Mouse (Mus musculus) monocyte, adult 2 months (primary cell): ENCODE measurements around the gene Defb9.
"Not testable (repeated sequence)": the region's sequence is repeated elsewhere in the genome, so short reads cannot be mapped to it uniquely, and the experiment has no call there.

Experiments
- DNase-seq, 2 experiments: peaks; one replicate each; pipeline ENCODE4 v3.0.0; 2022; ENCODE audit warnings: low spot score in 2 of 2, low read depth in 1 of 2

Defb9 gene

DNA sequence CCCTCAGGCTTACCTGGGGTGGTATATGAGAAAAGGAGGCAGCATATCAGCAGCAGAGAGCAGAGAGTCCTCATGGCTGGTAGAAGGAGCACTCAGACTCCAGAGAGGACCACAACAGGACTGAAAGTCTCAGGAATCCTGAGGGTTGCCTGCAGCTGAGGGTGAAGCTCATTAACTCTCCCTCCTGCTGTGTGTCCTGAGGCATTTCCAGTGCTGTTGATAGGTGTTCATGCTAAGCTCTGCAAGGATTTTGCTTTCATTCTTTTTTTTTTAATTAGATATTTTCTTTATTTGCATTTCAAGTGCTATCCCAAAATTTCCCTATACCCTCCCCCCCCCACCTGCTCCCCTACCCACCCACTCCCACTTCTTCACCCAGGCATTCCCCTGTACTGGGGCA, at the start of gene Defb9:
Defb9 (minus strand) TSS at position 101 of the 400 bp plus-strand sequence.
- not testable (repeated sequence) for DNase-seq

DNA sequence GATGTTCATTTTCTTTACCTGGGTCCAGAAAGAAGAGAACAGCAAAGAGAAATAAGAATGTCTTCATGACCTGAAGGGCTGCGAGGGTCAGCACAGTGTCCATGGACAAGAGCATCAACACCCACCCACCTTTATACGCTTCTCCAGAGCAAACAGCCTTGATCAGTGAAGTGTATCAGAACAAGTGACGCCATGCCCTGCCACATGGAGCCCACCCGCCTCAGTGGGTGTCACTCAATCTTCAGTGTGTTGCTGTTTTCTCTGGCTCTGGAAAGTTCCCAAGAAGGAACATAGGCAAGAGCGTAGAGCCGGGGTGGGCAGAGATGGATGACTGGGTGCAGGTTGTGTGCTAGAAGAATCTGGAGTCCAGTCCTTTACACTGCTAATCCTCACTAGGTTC, 47.4 kb upstream of the Defb9 start, which contains the start of gene Defb15:
Defb15 (minus strand) TSS at position 101 of the 400 bp plus-strand sequence.
- no peak for DNase-seq

DNA sequence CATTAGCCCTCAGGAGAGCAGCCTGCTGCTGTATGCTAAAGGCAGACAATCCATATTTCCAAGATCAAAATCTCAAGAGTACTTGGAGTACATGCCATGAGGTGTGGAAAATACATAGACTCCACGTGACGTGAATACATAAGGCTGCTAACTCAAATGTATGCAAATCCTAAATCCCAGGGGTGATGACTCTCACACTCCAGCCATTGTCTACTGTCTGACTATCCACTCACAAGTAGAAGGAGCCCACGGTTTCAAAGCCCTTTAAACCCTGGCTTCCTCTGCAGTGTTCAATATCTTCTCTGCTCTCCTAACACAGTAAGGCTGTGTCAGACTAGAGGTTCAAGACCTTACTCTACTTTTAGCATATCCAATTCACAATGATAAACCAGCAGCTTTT, 45.5 kb upstream of the Defb9 start:
- not testable (repeated sequence) for DNase-seq

DNA sequence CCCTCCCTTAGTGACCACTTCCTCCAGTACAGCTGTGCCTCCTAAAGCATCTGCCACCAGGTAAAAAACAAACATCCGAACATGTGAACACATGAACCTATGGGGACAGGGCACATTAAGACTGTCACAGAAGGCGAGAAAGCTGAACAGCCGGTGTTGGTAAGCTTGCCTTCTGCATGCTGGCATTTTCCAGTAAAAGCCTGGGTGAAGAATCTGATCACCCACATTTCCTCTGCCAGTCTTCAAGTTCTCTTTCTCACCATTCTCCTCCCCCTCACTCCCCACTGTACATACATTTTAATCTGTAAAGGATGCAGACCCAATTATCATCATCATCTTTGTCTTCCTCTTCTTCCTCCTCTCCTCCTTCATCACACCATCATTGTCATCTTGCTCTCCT, 30.4 kb upstream of the Defb9 start:
- no peak for DNase-seq

DNA sequence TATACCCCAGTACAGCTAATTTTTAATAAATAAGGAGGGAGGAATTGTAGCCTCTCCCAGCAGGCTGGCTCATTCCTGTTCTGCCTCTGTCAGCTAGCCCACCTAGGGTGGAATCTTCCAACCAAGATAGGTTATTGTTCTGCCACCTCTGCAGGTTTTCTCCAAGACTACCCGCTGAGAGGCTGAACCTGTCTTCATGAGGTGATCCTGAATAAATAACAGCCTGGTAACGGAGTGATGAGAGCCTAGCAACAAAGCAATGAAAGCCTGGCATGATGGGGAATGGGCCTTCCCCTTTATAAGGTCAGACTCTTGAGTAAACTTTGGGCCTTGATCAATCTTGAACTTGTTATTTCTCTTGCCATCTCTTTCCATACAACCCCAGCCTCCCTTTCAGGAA, 27.3 kb upstream of the Defb9 start:
- DNase-seq = no peak

DNA sequence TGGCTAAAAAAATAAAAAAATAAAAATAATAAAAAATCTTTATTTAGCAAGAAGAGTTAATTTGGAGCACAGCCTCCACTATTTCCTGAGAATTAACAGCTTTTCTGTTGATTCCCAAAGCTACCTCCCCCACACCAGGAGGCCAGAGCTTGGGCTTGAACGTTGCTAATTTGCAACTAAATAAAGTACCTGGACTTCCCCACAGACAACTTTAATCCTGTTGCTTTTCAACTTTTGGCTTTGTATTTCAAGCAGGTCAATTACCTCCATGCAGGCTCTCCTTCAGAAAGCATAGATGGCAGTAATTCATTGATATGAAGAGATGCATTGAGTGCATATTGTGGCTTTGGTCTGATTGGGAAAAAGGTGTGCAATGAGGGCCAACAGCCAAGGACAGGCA, 26.7 kb upstream of the Defb9 start:
- no peak for DNase-seq

DNA sequence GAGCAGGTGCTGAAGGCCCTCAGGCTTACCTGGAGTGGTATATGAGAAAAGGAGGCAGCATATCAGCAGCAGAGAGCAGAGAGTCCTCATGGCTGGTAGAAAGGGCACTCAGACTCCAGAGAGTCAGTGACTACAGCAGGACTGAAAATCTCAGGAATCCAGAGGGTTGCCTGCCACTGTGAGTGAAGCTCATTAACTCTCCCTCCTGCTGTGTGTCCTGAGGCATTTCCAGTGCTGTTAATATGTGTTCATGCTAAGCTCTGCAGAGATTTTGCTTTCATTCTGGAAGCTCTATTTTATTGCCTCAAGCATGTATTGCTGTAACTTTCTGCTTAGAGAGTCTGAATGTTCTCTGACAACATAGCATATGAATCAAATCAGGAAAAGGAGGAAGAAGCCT, 21.1 kb upstream of the Defb9 start, which contains the start of gene Defb11:
Defb11 (minus strand) TSS at position 123 of the 400 bp plus-strand sequence.
- DNase-seq = not testable (repeated sequence)

DNA sequence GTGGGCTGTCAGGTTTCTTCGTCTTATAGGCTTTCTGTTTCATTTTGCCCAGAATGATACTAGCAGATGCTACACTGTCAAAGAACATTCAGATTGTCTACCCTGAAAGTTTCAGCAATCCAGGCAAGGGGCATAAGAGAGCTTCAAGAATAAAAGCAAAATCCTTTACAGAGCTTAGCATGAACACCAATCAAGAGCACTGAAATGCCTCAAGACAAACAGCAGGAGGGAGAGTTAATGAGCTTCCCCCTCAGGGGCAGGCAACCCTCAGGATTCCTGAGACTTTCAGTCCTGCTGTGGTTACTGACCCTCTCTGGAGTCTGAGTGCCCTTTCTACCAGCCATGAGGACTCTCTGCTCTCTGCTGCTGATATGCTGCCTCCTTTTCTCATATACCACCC, 26.6 kb downstream of the Defb9 start, which contains the start of gene Defb10:
Defb10 (plus strand) TSS at position 316 of the 400 bp plus-strand sequence.
- DNase-seq = not testable (repeated sequence)
